Mouse (Mus musculus) inflammation-experienced regulatory T-cells, adult 6 months (primary cell): Measurements from ENCODE around the gene Rhebl1. TPM values are rescaled to one million over a fixed set of nuclear protein-coding genes. Genes with fewer than 3 reads are reported as not detected.

ENCODE experiments used
- ATAC-seq: one replicate; pipeline ENCODE4 v1.8.0; 2017
- polyA plus RNA-seq, 3 experiments: library from polyadenylated mRNA; unstranded; fragments of 100-300 nt; shearing (Covaris generic); gene quantifications; one replicate each; pipeline ENCODE4 v1.2.1; 2017

The Rhebl1 gene
- polyA plus RNA-seq, 3 experiments from 2014 or later: 9.5 to 13.0 (median 10.8) TPM

DNA sequence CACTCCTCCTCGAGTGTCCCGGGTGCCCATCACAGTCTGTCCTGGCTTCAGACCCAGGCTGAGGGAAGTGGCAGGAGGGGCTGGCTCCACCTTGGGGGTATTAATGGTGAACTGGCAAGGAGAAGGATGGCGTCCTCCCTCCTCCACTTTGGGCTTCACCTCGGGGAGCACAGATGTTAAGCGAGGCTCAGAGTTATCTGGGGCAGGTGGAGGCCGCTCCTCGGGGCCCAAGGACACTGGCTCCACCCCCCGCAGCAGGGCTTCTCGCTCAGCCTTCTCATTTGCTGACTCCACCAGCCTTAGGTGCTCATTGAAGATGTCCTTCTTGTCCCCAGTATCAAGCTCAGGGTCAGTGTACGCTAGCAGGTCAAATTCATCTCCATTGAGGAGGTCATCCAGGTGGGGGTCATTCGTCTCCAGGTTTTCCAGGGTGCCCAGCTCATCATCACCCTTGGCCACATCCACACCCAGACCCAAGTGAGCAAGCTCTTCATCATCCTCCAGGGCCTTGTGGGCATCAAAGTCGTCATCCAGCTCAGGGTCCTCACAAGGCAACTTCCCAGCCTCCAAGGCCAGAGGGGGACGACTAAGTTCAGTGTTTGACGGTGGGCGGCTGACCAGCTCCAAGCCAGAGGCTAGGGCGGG is 44.3 kb downstream of the Rhebl1 start:
- no peak for ATAC-seq

DNA sequence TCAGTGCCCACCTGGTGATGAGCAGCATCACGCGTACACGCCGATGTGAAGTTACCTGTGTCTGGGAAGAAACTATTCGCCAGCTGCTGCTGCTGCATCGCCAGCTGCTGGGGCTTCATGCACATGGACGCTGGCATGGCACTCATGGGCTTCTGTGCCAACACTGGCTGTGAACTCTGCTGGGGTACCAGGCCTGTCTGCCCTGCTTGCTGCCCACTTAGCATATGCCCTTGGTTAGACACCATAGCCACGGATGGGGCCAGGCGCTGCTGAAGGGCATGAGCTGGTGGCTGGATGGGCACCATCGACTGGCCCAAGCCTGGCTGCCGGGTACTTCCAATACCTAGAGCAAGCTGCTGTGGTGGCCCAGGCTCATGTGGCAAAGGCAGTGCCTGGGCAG is 45.2 kb downstream of the Rhebl1 start:
- no peak for ATAC-seq

DNA sequence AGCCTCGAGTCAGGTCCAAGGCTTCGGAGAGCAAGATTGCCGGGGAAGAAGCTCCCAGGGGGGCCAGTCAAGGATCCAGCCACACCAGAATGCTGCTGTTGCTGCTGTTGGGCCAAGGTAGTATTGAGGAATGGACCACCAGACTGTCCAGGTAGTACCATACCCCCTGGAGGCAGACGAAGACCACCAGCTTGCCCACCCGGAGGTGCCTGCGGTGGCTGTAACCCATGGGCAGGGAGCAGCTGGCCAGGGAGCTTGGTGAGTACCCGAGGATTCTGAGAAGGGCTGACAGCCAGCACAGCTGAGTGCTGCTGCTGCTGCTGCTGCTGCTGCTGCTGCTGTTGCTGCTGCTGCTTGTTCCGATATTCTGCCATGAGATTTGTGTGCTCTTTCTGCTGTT is 48.2 kb downstream of the Rhebl1 start:
- no peak for ATAC-seq

DNA sequence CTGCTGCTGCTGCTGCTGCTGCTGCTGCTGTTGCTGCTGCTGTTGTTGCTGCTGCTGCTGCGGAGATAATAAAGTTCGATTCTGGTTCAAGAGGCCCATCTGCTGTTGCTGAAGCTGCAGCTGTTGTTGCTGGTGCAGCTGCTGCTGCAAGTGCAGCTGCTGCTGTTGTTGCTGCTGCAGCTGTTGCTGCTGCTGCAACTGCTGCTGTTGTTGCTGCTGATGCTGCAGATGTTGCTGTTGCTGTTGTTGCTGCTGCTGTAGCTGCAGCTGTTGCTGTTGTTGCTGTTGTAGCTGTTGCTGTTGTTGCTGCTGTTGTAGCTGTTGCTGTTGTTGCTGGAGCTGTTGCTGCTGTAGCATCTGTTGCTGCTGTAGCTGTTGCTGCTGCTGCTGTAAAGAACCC is 49.2 kb downstream of the Rhebl1 start:
- ATAC-seq: no peak

DNA sequence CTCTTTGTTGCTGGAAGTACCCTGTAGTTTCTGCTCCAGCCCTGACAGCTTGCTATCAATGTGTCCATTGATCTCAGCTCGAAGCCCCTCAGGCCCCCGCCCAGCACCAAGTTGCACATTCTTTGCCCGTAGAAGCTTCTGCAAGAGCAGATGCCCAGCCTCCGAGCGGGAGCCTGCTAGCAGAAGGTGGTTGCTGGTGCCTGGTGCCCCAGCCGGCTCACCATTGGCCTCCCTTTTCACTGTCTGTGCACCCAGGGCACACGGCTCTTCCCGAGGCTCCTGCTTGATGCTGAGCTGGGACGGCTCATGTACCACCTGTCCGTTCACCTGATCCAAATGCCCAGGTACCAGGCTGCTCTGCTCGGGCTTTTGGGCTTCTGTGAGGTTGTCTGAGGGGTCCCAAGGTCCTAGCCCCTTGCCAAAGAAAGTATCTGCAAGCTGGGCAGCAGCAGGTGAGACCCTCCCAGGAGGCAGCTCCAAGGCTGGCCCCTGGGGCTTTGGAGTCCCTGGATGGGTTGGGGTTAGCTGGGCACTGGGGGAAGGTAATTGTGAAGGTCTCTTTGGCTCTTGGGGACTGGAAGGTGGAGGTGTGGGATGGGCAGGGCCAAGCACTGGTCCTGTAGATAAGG is 50.6 kb downstream of the Rhebl1 start:
- ATAC-seq: no peak

DNA sequence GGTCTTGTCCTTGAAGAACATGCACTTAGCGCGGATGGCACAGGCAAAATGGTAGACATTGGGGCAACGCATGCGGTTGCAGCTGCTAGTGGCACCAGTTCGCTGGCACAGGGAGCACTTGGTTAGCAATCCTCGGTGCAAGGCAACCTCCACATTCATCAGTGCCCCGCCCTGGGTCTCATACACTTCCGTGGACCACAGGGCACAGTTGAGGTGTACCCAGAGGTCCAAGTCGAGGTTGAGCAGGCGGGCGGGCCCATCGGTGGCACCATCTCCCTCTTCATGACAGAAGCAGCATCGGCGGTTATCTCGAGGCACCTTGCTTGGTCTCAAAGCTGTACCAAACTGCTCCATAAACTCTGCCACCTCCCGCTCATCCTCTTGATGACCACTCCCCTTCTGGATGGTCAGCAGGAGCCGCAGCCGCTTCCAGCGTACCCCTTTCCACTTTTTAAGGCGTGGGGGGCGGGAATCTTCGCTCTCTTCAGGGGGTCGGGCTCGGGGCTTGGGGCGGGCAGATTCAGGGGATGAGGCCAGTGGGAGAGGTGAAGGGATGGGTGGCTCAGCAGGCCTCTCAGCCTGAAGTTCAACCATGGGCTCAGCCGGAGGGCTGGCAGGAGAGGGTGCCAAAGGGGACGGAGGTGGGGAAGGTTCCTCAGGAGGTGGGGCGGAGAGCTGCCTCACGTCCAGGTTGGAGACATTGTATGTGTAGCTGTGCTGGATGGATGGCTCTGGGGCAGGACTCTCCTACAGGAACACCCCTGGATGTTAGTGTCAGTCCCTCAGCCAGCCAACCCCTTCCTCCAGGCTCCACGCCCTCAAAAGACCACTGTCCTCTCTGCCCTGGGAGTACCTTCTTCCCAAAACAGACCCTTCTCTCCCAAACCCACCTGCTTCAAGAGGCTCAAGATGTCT is 54.4 kb downstream of the Rhebl1 start:
- ATAC-seq: no peak

DNA sequence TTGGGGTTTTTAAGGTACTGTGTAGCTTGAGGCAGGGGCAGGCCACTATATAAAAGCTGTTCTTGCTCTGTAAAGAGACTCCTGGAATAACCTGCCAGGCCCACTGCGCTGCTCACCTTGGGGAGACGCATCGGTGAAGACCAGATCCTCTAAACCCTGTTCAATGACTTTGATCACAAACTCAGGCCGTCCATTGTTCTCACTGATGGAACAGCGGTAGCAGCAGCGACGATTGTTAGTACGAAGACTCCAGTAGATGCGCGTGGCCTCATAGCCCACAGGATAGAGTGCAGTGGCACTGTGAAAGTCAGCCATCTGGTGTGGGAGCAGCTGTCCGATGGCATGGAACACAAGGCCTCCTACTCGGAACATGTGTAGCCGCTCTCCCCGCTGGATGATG is 55.2 kb downstream of the Rhebl1 start:
- no peak for ATAC-seq

DNA sequence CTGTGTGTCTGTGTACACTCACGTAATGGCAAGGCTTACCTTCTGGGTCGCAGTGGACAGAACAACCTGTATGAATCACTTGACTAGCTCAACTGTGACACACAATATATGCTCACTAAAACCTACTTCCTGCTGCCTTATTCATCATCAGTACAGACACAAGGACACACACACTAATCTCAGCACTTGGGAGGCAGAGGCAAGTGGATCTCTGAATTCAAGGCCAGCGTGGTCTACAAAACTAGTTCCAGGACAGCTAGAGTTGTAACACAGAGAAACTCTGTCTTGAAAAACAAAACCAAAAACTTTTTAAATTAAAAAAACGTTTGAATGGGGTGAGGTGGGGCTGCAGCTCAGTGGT is 56.6 kb downstream of the Rhebl1 start:
- no peak for ATAC-seq

DNA sequence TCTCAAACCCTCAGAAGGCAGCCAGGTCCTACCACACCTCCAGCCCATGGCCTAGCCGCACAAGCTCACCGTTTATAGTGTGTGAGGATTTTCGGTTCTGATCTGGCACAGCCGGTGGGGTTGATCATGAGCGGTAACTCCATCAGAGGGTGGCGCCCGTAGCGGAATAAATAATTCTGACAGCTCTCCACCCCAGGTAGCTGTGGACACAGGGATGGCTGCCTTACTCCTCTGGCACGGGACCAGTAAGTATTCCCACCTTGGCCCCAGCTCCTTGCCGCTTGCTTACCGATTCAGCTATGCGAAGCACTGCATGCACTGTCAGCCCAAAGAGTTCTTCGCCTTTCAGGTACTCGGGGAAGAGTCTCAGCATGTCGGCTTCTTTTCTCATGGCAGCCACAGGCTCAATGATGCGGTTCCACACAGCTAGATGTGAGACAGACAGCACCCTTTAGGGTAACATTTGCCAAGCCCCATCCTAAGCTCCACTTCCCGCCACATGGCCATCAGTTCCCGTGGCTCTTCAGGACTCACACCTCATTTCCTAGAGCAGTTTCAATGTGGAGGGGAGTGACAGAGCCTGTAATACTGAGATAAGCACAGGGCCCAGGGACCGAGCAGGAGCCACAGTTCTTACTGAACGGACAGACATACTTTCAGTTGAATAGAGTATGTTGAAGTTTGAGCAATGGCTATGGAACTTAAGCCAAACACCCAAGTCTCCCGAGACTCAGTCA is 57.2 kb downstream of the Rhebl1 start:
- no peak for ATAC-seq

DNA sequence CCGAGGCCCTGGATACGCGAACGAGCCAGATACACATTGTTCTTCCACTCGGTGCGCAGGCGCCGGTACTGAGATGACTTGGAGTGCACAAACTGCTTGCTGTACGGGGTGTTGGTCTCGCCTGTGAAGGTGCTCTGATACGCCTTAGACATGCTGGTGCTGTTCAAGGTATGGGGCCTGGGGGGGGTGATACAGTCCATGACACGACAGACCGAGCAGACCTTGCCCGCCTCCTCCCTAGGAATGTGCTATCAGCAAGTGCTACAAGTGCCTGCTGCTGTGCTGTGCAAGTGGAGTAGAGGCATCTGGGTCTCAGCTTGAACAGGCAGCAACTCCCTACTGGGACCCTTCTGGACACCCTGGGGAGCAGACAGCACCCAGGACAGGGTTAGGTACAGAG is 59.0 kb downstream of the Rhebl1 start:
- ATAC-seq: no peak

DNA sequence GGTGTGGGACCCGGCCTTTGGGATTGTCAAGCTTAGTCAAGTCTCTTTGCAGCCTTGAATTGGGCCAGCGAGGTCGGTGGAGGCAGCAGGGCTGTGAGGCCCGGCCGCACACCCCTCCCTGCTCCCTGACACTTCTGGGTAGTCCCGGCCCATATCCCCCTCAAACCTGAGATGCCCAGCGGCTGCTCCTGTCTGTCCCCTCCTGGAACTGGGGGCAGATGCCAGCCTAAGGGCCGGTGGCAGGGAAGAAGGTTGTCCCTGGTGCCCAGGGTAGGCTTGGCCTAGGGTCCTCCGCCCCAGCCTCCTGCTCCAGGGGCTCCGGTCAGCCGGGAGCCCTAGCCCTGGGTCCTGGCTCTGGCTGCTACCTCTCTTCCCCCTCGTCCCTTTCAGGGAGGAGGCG is 60.3 kb downstream of the Rhebl1 start:
- no peak for ATAC-seq

DNA sequence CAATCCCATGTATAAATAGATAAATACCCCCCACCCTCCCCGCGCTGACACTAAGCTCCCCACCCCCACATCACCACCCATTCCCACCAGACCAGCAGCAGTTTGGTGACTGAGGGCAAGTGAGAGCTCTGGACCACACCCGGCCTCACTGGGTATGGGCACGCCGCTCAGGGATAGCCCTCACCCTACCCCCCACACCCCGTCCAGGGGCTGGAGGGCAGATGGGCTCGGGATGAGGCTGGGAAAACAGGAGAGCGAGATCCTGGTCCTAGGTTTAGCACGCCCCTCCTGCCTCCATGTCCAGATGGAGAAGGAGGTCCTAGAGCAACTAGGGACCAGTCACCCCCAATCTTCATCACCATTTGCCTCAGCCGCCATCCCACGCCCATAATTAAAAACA is 61.1 kb downstream of the Rhebl1 start:
- ATAC-seq: no peak

DNA sequence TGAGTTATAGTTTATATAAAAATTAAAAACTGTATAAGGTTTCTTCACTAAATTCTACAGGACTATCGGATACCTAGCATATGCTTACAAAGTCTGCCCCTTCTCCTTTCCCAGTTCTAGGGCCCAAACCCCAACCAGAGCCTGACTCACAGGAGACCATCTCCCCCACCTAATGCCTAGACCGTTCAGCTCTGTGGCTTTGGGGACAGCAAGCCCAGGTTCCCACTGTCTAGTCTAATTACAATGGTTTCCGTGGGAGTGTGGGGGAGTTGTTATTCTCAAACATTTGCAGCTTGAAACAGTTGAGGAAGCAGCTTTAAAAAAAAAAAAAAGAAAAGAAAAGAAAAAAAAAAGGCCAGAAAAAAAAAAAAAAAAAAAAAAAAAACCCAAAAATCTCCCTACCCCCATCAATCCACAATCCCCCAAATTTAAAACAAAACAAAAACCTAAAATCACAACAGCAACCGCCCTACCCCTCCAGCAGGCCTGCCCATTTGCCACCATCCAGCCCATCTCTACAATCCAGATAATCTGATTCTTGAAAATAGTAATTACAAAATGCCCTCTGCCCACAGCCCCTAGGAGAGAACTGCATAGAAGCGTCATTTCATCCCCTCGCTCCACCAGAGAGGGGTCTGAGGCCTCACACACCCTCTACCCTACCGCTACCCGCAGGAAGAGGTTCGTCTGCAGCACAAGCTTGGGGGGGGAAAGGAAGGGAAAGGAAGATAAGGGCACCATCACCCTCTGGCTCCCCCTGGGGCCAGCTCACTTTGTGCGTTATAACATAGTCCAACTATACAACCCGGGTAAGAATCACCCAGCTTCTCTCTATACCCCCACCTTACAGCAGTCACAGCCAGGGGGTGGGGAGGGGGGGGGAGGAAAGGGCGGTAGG is 61.9 kb downstream of the Rhebl1 start:
- no peak for ATAC-seq

DNA sequence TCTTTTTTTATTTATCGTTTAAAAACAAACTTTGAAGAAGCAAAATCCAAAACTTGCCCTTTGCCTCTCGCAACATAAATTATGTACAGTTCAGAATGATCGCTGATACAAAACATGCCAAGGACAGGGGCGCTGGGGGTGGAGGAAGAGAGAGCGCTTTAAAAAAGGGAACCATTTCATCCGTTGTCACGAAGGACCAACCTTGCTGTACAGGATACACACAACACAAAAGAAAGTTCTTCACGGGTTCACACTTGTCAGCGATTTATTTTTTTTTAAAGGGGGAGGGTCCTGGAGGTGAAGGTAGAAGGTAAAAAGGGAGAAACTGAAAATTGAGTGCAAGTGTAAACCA is 62.7 kb downstream of the Rhebl1 start:
- ATAC-seq: peak; percentile 45

DNA sequence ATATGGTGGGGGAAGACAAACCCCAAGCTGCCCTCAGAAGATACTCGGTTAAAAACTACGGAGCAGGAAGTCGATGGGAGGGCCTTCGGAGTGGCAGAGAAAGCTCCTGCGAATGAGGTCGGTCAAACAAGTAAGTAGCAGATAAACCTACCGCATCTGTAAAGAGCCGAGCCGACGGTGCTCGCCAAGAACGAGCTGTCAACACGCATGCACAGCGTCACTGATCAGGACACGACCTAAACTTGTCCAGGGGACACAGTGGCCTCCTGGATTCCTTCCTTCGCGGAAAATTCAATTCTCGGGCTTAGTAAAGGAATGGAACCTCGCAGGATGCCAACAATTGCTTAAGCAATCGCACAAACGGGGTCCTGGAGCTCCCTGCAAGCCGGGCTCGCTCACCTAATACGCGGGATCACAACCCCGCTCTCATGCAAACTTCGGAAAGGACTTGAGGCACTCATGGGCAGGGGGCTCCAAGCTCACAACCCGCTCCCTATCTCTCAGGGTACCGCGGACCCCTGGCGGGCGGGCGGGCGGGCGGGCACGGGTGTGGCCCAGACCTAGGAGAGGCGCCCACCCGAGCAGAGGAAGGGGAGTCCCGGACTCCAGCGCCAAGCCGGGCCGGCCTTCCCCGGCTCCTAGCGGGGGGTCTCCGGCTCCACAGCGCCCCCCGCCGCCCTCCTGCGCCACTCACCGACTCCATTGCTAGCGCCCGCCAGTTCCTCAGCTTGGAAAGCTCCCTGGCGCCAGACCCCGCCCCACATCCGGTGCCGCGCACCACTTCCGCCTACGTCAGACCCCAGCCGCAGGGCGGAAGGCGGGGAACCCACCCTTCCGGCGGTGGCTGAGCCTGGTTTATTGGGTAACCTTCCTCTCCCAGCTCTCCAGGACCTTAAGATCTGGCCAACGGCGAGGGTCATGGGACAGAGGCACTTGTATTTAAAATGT is 63.3 kb downstream of the Rhebl1 start, which contains the start of gene Prkag1:
Gene Prkag1, minus strand, starts transcription at position 786 of the 948 bp plus-strand sequence.
- ATAC-seq: peak; percentile 91

Other genes starting within 250 kb of the Rhebl1 start
- gene Ddx23, start 231.6 kb downstream of the Rhebl1 start, polyA plus RNA-seq: 10 to 100 TPM; 15.4 to 37.0 (median 37.0) TPM
- 1 to 10 TPM in 1 of 3 experiments, under 1 TPM in 2; 0.94 to 1.8 (median 0.99) TPM for gene Rnd1, start 217.1 kb downstream of the Rhebl1 start, polyA plus RNA-seq
- gene Ccdc65, start 186.3 kb downstream of the Rhebl1 start, polyA plus RNA-seq: not detected
- gene Fkbp11, start 166.3 kb downstream of the Rhebl1 start, polyA plus RNA-seq: 1 to 10 TPM in 1 of 3 experiments, under 1 TPM in 1, not detected in 1; 0.62 to 1.7 TPM
- gene Arf3, start 131.3 kb downstream of the Rhebl1 start, polyA plus RNA-seq: 10 to 100 TPM; 35.5 to 38.0 (median 37.8) TPM
- under 1 TPM in 1 of 3 experiments, not detected in 2; 0.15 TPM for gene Wnt10b, start 116.4 kb downstream of the Rhebl1 start, polyA plus RNA-seq
- gene Wnt1, start 104.7 kb downstream of the Rhebl1 start, polyA plus RNA-seq: under 1 TPM in 1 of 3 experiments, not detected in 2; 0.15 TPM
- not detected for gene Ddn, start 85.0 kb downstream of the Rhebl1 start, polyA plus RNA-seq
- gene Prkag1, start 63.0 kb downstream of the Rhebl1 start, polyA plus RNA-seq: 100 to 1,000 TPM; 119 to 137 (median 129) TPM
- 10 to 100 TPM; 18.7 to 36.4 (median 30.7) TPM for gene Kmt2d, start 23.3 kb downstream of the Rhebl1 start, polyA plus RNA-seq
- under 1 TPM in 1 of 3 experiments, not detected in 2; 0.09 TPM for gene Dhh, start 4.0 kb upstream of the Rhebl1 start, polyA plus RNA-seq
- gene Lmbr1l, start 23.7 kb upstream of the Rhebl1 start, polyA plus RNA-seq: 10 to 100 TPM; 17.3 to 46.9 (median 39.3) TPM
- 100 to 1,000 TPM; 459 to 882 (median 544) TPM for gene Tuba1b, start 40.0 kb upstream of the Rhebl1 start, polyA plus RNA-seq
- not detected for gene Gm49450, start 59.0 kb upstream of the Rhebl1 start, polyA plus RNA-seq
- gene Tuba1a, start 59.2 kb upstream of the Rhebl1 start, polyA plus RNA-seq: 100 to 1,000 TPM; 206 to 351 (median 217) TPM
- gene Tuba1c, start 135.4 kb upstream of the Rhebl1 start, polyA plus RNA-seq: 100 to 1,000 TPM in 1 of 3 experiments, 10 to 100 TPM in 2; 70.4 to 203 (median 83.7) TPM
- gene Prph, start 160.6 kb upstream of the Rhebl1 start, polyA plus RNA-seq: not detected
- gene Troap, start 180.0 kb upstream of the Rhebl1 start, polyA plus RNA-seq: 1 to 10 TPM in 2 of 3 experiments, under 1 TPM in 1; 0.92 to 9.3 (median 1.1) TPM
- not detected for gene C1ql4, start 193.3 kb upstream of the Rhebl1 start, polyA plus RNA-seq
- gene Dnajc22, start 198.6 kb upstream of the Rhebl1 start, polyA plus RNA-seq: not detected
- gene Spats2, start 231.4 kb upstream of the Rhebl1 start, polyA plus RNA-seq: under 1 TPM in 1 of 3 experiments, not detected in 2; 0.17 TPM